Mouse (Mus musculus): ENCODE measurements around the gene Il1rl2. TPM values are rescaled to one million over a fixed set of nuclear protein-coding genes. Genes with fewer than 3 reads are reported as not detected.

The Il1rl2 gene
- polyA plus RNA-seq, 1 experiment from 2014 or later: 0.99 TPM

Other genes with a start within 250 kb of the Il1rl2 start
- gene Il1r1, start 99.5 kb upstream of the Il1rl2 start, polyA plus RNA-seq (2014; fragmentation: Nextera tagmentation; extraction: Ambion mirVana): 1.1 and 1.5 TPM in 2 replicates
- gene Il1rl1, start 105.0 kb downstream of the Il1rl2 start, polyA plus RNA-seq (2014; fragmentation: Nextera tagmentation; extraction: Ambion mirVana): 0.05 TPM in 1 of 2 replicates, not detected in the other
- not detected in 2 replicates for gene Il18r1, start 140.9 kb downstream of the Il1rl2 start, polyA plus RNA-seq (2014; fragmentation: Nextera tagmentation; extraction: Ambion mirVana)
- gene Il18rap, start 190.8 kb downstream of the Il1rl2 start, polyA plus RNA-seq (2014; fragmentation: Nextera tagmentation; extraction: Ambion mirVana): 0.39 and 0.92 TPM in 2 replicates

Measured in forebrain, embryonic 11.5 days (tissue).